Mouse (Mus musculus): ENCODE results near the gene Atxn7l3. TPM values are rescaled to one million over a fixed set of nuclear protein-coding genes. Genes with fewer than 3 reads are reported as not detected.

The Atxn7l3 gene
- 10 to 100 TPM; 85.1 to 88.2 TPM for total RNA-seq (2023)

GRCm38 (mm10) chr11:102296491-102297472, at the start of gene Atxn7l3:
Gene Atxn7l3, minus strand, starts transcription at chr11:102296631.

DNA sequence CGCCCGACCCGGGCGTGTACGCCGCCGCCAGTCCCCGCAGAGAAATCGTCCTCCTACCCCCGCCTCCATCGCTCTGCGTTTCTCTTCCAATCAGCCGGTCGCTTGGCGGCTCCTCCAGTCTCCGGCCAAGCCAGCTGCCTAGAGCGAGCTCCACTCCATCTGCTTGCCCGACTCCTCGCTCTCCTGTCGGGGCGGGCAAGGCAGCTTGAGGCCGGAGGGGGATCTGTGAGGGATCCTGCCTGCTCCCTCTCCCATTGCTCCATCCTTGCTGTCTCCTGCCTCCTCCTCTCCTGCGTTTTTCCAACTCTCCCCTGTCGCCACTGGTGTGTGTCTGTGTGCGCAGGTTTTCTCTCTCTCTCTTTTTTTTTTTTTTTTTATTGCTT, 23.0 kb upstream of the Atxn7l3 start, which contains the start of gene Ubtf:
TSS of gene Ubtf (minus strand) at position 333 of the 383 bp plus-strand sequence.

GRCm38 (mm10) chr11:102284501-102285094, 11.8 kb downstream of the Atxn7l3 start, which contains the start of gene Tmub2:
Gene Tmub2, plus strand, starts transcription at chr11:102284931.

GRCm38 (mm10) chr11:102268520-102269244, 27.7 kb downstream of the Atxn7l3 start, which contains the start of gene Asb16:
Gene Asb16, plus strand, starts transcription at chr11:102268743.

DNA sequence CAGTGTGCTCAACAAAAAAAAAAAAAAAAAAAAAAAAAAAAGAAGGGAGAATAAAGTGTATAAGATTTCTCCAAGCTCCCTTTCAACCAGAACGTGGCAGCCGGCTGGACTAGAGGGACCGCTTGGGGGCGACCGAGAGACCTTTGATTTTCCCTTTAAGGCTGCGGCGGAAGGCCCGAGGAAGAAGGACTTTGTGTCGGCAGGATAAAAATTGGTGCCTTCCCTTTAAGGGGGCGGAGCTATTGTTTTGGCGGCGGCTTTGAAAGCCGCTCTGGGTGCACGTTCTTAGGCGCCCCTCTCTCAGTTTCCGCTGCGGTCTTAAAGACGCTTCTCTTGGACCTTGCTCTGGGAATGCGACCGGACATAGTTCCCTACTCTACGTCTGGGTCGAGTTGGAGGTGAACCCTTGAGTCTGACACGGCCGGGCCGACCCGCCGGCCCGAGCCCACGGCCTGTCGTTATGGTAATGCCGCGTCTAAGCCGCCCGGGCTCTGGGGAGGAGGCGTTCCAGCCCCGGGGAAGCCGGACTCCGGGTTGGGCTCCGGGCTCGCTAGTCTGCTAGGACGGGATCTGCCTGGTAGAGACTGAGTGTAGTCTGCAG, 47.7 kb downstream of the Atxn7l3 start, which contains the start of gene BC030867:
TSS of gene BC030867 (plus strand) at position 253 of the 601 bp plus-strand sequence.

Other genes with a start within 250 kb of the Atxn7l3 start
- 1 to 10 TPM; 1.9 to 4.8 TPM for gene Mpp2, start 208.1 kb downstream of the Atxn7l3 start, total RNA-seq (2023)
- gene Ppy, start 195.3 kb downstream of the Atxn7l3 start, total RNA-seq (2023): not detected
- not detected for gene Pyy, start 188.8 kb downstream of the Atxn7l3 start, total RNA-seq (2023)
- gene Nags, start 151.1 kb downstream of the Atxn7l3 start, total RNA-seq (2023): not detected
- gene Tmem101, start 140.2 kb downstream of the Atxn7l3 start, total RNA-seq (2023): 1 to 10 TPM; 5.9 to 7.2 TPM
- 10 to 100 TPM; 48.9 to 53.5 TPM for gene Lsm12, start 111.3 kb downstream of the Atxn7l3 start, total RNA-seq (2023)
- gene G6pc3, start 107.0 kb downstream of the Atxn7l3 start, total RNA-seq (2023): 10 to 100 TPM; 28.1 to 34.6 TPM
- gene Hdac5, start 66.5 kb downstream of the Atxn7l3 start, total RNA-seq (2023): 10 to 100 TPM; 79.2 to 91.2 TPM
- gene BC030867, start 47.7 kb downstream of the Atxn7l3 start, total RNA-seq (2023): 1 to 10 TPM in 1 of 2 experiments, under 1 TPM in 1; 0.83 to 1.7 TPM
- gene Asb16, start 27.9 kb downstream of the Atxn7l3 start, total RNA-seq (2023): not detected
- 10 to 100 TPM; 38.6 TPM for gene Tmub2, start 11.7 kb downstream of the Atxn7l3 start, total RNA-seq (2023)
- 100 to 1,000 TPM; 142 to 153 TPM for gene Ubtf, start 23.1 kb upstream of the Atxn7l3 start, total RNA-seq (2023)
- gene Slc4a1, start 69.6 kb upstream of the Atxn7l3 start, total RNA-seq (2023): not detected
- gene Rundc3a, start 96.8 kb upstream of the Atxn7l3 start, total RNA-seq (2023): 1 to 10 TPM; 5.2 to 6.9 TPM
- gene Slc25a39, start 111.3 kb upstream of the Atxn7l3 start, total RNA-seq (2023): 10 to 100 TPM; 29.1 to 29.5 TPM
- 10 to 100 TPM; 14.8 to 23.8 TPM for gene Grn, start 133.7 kb upstream of the Atxn7l3 start, total RNA-seq (2023)
- 1 to 10 TPM in 1 of 2 experiments, not detected in 1; 1.5 TPM for gene Fam171a2, start 151.1 kb upstream of the Atxn7l3 start, total RNA-seq (2023)
- 10 to 100 TPM; 15.2 to 24.0 TPM for gene Itga2b, start 173.5 kb upstream of the Atxn7l3 start, total RNA-seq (2023)

Measured in T-cell, adult 66 days (primary cell).